Mouse (Mus musculus): ENCODE data around the gene Ier2.
"Not testable (repeated sequence)": the region's sequence is repeated elsewhere in the genome, so short reads cannot be mapped to it uniquely, and the experiment has no call there.

Ier2 gene

GRCm38 (mm10) chr8:84698288-84698687 is 35.6 kb upstream of the Ier2 start:
- DNase-seq (ENCODE audit: low read depth, low spot score) = no peak

- peak; percentile 74 for DNase-seq (ENCODE audit: low read depth, low spot score)
Measured at GRCm38 (mm10) chr8:84697166-84698130, 34.8 kb upstream of the Ier2 start.

DNA sequence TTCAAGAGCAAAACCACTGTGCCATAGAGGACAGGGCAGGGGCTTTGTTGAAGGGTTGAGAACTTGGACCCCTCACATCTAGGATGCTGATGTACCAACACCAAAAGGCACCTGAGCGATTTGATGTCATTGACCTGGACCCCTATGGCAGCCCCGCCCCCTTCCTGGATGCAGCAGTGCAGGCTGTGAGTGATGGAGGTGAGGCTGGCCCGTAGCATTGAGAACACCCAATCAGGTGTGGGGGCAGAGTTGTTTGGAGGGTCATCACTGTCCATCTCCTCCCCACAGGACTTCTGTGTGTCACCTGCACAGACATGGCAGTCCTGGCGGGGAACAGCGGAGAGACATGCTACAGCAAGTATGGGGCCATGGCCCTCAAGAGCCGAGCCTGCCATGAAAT is 32.5 kb upstream of the Ier2 start:
- no peak for DNase-seq (ENCODE audit: low read depth, low spot score)

DNA sequence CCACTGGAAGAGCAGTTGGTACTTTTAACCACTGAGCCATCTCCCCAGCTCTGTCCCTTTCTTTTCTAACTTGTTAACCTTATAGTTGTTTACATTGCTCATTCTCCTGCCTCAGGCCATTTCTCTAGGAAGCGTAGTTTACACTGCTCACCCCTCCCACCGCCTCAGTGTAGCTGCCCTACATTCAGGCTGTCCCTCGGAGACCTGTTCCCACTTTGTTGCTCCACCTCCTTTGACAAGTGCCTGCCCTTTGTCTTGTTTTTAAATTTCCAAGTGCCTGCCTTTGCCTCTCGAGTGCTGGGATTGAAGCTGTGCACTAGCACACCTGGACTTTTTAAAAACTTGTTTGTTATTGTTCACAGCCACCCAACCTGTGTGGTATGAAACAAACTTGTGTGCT is 30.7 kb upstream of the Ier2 start:
- no peak for DNase-seq (ENCODE audit: low read depth, low spot score)

DNA sequence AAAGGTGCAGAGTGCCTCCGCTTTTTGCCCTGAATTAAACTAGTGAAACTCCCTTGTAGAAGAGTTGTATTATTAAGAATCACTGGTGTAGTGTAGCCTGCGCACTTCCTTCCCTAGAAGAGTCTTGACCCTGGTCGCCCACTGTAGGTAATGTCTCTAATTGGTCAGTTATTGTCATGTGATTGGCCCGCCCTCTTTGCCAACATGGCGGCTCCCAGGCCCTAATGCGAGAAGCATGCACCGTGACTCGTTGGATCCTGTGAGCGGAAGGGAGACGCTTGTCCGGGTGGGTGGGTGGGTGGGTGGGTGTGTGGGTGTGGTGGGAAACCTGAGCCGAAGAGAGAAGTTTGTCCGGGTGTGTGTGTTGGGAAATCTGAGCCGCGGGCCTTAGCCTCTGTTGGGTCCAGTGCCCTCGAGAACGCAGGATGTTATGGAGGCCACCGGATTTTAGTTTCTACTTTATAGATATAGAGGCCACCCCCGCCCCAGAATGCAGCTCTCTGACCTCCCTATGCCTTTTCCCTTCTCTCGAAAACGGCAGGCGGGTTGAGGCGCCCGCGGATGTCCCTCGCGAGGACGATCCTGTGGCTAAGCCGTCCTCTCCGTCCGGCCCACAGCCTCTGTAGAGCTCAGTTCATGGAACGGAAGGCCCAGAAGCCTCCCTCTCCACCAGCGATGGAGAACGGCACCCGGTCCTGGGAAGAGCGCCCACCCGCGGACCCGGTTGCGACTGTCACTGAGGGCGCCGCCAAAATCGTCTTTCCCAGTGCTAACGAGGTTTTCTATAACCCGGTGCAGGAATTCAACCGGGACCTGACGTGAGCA is 26.7 kb upstream of the Ier2 start:
- peak; percentile 97 for DNase-seq (ENCODE audit: low read depth, low spot score)

GRCm38 (mm10) chr8:84687705-84688100 is 25.1 kb upstream of the Ier2 start, which contains the start of gene Nacc1:
TSS of gene Nacc1 (minus strand) at chr8:84687862.
- peak; percentile 96 for DNase-seq (ENCODE audit: low read depth, low spot score)

- DNase-seq (ENCODE audit: low read depth, low spot score) = peak; percentile 55
Measured at GRCm38 (mm10) chr8:84687003-84687704, 24.5 kb upstream of the Ier2 start.

DNA sequence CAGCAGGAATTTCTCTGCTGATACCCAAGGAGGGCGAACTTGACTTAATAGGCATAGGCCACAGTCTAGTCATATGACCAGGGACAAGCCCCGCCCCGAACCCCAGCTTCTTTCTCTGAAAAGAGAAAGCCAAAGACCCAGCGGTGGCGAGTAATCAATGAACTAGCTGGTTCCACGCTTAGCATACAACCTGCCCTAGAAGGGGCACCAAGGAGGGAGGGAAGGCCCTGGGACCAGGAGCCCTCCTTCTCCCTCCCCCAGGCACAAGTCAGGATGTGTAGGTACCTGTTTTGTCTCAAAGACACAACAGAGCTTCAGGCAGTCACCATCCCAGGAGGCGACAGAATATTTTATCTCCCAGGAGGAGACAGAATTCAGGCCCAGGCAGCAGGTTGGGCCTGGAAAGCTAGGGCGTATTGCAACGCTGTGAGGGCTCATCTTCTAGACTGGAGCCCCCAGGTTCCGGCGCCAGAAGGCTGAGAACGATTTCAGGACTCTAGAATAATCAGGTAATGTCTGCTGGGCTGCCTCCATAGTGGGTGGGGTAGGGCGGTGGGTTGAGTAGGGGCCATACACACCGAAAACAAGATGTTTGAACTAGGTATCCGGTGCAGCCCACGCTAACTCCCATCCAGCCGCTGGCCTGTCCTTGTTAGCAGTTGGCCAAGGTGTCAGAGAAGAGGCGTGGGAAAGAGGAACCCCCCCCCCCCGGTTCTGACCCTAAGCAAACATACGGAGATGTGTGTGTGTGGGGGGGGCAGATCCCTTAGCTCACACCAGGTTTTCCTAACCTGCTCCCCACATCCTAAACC is 23.7 kb upstream of the Ier2 start, which contains the start of gene Trmt1:
TSS of gene Trmt1 (plus strand) at position 117 of the 812 bp plus-strand sequence.
- peak; percentile 60 for DNase-seq (ENCODE audit: low read depth, low spot score)

DNA sequence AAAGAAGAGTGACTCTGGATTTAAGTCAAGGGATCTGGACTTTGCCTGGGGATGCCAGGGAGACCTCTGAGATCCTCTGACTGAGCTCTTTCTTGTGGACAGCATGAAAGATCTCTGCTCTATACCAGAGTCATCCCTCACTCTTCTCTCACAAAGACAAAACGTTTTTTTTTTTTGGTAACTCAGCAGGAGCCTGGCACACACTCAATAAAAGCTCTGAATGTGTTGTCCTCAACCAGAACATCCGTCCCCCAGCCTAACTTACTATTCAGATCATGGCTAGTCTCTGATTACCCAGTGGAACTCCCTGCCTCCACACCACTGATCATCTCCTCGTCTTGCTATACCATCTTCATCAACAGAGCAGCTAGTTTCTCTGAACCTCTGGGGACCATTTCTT is 21.9 kb upstream of the Ier2 start:
- DNase-seq (ENCODE audit: low read depth, low spot score) = no peak

GRCm38 (mm10) chr8:84682257-84682656 is 19.6 kb upstream of the Ier2 start:
- no peak for DNase-seq (ENCODE audit: low read depth, low spot score)

GRCm38 (mm10) chr8:84681476-84681875 is 18.8 kb upstream of the Ier2 start:
- no peak for DNase-seq (ENCODE audit: low read depth, low spot score)

GRCm38 (mm10) chr8:84677305-84677704 is 14.7 kb upstream of the Ier2 start:
- no peak for DNase-seq (ENCODE audit: low read depth, low spot score)

DNA sequence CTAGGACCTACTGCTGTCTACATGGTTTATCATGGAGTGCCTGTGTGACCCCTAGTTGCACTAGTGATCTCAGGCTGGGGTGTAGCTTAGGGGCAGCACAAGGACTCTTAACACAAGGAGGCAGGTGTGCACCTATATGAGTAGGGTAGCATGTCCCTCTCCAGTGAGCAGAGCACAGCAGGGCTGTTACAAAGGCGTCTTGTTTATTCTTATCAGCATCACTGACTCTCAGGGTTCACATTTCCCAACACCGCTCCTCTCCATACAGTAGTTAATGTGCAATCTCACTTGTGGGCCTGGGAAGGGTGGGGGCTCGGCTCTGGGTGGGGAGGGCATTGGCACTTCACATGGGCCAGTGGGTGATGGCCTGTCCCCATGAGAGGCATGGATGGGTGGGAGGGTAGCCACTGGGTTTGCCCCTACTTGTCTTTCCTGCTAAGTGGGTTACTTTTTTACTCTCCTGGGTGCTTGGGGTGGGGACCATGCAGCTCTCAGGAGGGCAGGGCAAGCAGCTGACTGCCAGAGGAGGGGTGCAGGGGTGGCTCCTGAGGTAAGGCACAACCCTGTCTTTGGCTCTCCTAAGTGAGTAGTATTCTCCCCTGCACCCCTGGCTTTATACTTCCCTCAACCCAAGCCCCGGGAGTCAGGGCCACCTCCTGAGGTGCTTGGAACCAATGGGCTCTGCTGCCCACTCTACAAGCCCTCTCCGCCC is 7.8 kb upstream of the Ier2 start:
- not testable (repeated sequence) for DNase-seq (ENCODE audit: low read depth, low spot score)

DNA sequence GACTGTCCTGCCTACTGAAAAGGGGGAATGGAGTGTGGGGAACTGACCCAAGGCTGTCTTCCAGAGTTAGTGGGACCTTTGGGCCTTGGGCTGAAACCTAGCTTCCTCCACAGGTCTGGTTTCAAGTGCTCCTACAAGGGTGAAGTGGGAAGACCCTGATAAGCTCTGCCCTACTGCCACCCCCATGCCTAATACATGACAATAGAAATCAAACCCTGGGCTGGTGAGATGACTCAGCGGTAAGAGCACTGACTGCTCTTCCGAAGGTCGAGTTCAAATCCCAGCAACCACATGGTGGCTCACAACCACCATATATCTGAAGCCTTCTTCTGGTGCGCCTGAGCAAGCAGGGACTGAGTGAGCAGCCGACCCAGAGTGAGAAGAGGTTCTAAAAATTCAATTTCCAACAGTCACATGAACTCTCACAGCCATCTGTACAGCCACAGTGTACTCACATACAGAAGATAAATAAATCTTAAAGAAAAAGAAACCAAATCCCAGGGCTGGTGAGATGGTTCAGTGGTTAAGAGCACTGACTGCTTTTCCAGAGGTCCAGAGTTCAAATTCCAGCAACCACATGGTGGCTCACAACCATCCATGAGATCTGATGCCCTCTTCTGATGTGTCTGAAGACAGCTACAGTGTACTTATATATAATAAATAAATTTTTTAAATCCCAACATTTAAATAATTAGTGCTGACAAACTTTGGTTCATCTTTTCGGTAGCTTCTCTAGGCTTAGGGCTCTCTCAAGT is 6.3 kb upstream of the Ier2 start:
- DNase-seq (ENCODE audit: low read depth, low spot score) = no peak

- DNase-seq (ENCODE audit: low read depth, low spot score) = no peak
Measured at GRCm38 (mm10) chr8:84668081-84668480, 5.4 kb upstream of the Ier2 start.

DNA sequence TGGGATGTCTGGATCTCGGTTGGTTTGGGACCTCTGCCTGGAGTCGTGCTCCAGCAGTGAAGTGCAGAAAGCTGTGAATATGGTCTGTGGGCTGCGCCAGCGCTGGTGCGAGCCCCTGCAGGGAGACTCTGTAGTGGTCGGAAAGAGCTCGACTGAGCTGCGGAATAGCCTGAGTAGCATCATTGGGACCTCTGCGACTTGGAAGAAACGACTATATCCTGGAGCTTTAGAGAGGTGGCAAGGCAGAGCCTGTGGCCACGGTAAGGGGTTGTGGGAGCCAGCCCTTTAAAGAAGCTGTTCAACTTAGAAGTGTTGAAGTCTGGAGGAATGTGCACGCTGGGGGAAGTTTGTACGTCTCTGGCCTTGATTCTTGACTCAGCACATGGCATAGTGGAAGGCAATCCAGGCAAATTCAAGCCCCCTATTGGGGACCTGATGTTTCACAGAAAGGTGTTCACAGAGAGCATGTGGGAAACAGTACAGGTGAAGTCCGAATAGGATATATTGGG is 2.8 kb upstream of the Ier2 start:
- DNase-seq (ENCODE audit: low read depth, low spot score) = peak; percentile 42

DNA sequence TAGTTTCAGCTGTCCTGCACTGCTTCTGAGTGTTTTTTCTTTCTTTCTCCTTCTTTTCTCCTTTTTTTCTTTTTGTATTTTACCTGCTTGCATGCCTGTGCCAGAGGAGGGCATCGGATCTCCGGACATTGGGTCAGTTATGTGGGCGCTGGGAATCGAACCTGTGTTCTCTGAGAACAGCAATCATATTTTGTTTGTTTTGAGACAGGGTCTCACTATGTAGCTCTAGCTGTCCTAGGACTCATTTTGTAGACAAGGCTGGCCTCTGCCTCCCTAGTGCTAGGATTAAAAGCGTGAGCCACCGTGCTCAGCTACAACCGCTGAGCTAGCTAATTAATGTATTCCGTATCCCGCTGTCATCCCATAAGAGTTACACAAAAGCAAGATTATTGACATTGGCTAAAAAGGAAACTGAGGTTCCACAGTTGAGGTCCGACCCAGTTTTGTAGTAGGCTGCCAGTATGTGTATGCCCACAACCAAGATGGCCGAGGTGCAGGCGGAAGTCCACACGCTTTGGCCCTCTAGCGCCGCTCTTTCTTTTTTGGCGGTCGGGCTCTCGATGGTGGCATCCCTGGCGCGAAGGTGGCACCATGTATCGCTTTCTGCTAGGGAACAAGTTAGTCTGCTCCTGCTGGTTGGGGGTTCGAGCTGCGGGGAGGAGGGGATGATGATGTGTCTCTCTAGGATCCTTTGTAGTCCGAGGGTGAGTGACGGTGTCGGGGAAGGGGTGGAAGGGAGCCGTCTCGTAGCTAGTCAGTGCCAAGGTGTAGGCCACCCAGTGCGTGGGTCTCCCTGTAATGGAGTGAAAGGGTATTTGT is 2.1 kb upstream of the Ier2 start:
- peak; percentile 96 for DNase-seq (ENCODE audit: low read depth, low spot score)

All from brain, adult 2 months (tissue).